Mouse (Mus musculus) intestine, embryonic 16.5 days (tissue): ENCODE measurements around the gene Gan. TPM values are rescaled to one million over a fixed set of nuclear protein-coding genes. Genes with fewer than 3 reads are reported as not detected.

Experiments used
- ATAC-seq: fragments of 200-750 bp; cut with Nextera tagmentation; 2 replicates; pipeline ENCODE4 v1.8.0; 2017; ENCODE audit warnings: moderate TSS enrichment, moderate library complexity
- H3K27ac ChIP-seq: fragments of 300-500 bp; sonication (generic); 2 replicates; pipeline ENCODE4 v1.5.1; 2014; ENCODE audit warnings: mild to moderate bottlenecking, low read length
- H3K27me3 ChIP-seq: fragments of 300-500 bp; sonication (generic); replicated peaks from 2 replicates; pipeline ENCODE4 v1.6.1; 2014; ENCODE audit warnings: low read length, control low read depth, mixed read lengths; ENCODE audit not compliant: control insufficient read depth, insufficient read depth
- H3K36me3 ChIP-seq: fragments of 300-500 bp; sonication (generic); 2 replicates; pipeline ENCODE4 v1.6.1; 2014; ENCODE audit warnings: low read length, control low read depth; ENCODE audit not compliant: control insufficient read depth, insufficient read depth
- H3K4me1 ChIP-seq: fragments of 300-500 bp; sonication (generic); 2 replicates; pipeline ENCODE4 v1.6.1; 2014; ENCODE audit warnings: low read length, control low read depth, mixed read lengths; ENCODE audit not compliant: control insufficient read depth, insufficient read depth
- H3K4me2 ChIP-seq: fragments of 300-500 bp; sonication (generic); 2 replicates; pipeline ENCODE4 v1.6.1; 2014; ENCODE audit warnings: low read depth, low read length, control low read depth
- H3K4me3 ChIP-seq: fragments of 300-500 bp; sonication (generic); 2 replicates; pipeline ENCODE4 v1.5.1; 2014; ENCODE audit warnings: mild to moderate bottlenecking, low read length
- H3K9ac ChIP-seq: fragments of 300-500 bp; sonication (generic); 2 replicates; pipeline ENCODE4 v1.6.1; 2014; ENCODE audit warnings: low read depth, low read length
- H3K9me3 ChIP-seq: fragments of 300-500 bp; sonication (generic); 2 replicates; pipeline ENCODE4 v1.6.1; 2016; ENCODE audit warnings: low read length, control low read depth; ENCODE audit not compliant: control insufficient read depth
- WGBS: fragments of 180-500 bp; shearing (Covaris S2); extraction: QIAGEN DNeasy Blood & Tissue Kit; methylation state at CpG from one replicate; pipeline ENCODE4 v1.1.7; 2014; 5-methylcytosine and 5-hydroxymethylcytosine counted together
- polyA plus RNA-seq: library from polyadenylated mRNA; unstranded; fragments of >200 nt; fragmentation: Nextera tagmentation; extraction: Ambion mirVana; gene quantifications from 2 replicates; pipeline ENCODE4 v1.2.1, GENCODE M21; 2015

The Gan gene
- polyA plus RNA-seq, 1 experiment from 2014 or later: 1.5 TPM

DNA sequence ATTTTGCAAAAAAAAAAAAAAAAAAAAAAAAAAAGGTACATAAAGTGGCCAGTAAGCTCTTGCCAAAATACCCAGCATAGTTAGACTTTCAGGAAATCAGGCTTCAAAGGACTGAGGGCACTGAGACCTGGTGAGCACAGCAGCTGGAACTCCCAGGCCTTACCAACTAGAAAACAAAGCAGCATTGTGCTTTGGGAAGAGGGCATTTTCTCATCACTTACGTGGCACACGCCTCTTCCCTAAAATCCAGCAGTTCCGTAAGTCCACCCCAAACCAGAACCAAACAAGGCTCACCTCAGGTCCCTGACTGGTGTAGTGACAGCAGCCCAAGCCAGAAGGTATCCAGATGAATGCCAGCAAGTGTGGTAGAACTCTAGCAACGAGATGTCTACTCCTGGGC is 45.1 kb downstream of the Gan start:
- H3K9ac ChIP-seq: no peak overlapping the region
- peaks cover 21% of the 10 kb centered on the region for H3K4me1 ChIP-seq
- no peaks in the 10 kb centered on the region for H3K27me3 ChIP-seq
- 88% methylated on average over 4 of the region's 4 CpGs for WGBS
- no peak overlapping the region for H3K4me2 ChIP-seq
- H3K27ac ChIP-seq: no peak overlapping the region
- ATAC-seq: no peak
- peaks cover 7% of the 10 kb centered on the region; the same call in 1 of the 2 replicates for H3K36me3 ChIP-seq
- no peaks in the 10 kb centered on the region for H3K9me3 ChIP-seq
- no peak overlapping the region for H3K4me3 ChIP-seq

DNA sequence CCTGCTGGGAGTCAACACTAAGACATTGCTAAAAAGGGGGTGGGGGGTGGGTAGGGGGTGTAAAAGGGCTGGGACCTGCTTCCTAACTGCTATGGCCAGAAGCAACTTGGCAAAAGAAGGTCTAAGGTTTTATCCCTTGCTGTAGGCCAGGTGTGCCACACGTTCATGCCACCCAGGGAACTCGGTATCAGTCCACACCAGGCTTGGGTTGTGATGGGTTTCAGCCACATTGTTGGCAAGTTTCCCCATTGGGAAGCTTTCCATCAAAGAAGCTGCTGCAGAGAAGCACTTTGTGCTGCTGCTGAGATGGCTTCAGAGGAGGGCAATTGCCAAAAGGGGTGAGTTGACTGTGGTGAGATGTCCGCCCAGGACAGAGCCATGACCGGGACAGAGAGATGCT is 47.9 kb downstream of the Gan start:
- peaks cover 6% of the 10 kb centered on the region for H3K4me1 ChIP-seq
- H3K9me3 ChIP-seq: no peaks in the 10 kb centered on the region
- 81% methylated on average over 4 of the region's 4 CpGs for WGBS
- no peak overlapping the region for H3K27ac ChIP-seq
- H3K9ac ChIP-seq: 0 out of 2 replicates have a peak overlapping the region, but pooled peaks have one; percentile 1
- H3K4me3 ChIP-seq: no peak overlapping the region
- H3K4me2 ChIP-seq: no peak overlapping the region
- no peaks in the 10 kb centered on the region for H3K27me3 ChIP-seq
- peaks cover 7% of the 10 kb centered on the region; the same call in 1 of the 2 replicates for H3K36me3 ChIP-seq
- no peak for ATAC-seq

DNA sequence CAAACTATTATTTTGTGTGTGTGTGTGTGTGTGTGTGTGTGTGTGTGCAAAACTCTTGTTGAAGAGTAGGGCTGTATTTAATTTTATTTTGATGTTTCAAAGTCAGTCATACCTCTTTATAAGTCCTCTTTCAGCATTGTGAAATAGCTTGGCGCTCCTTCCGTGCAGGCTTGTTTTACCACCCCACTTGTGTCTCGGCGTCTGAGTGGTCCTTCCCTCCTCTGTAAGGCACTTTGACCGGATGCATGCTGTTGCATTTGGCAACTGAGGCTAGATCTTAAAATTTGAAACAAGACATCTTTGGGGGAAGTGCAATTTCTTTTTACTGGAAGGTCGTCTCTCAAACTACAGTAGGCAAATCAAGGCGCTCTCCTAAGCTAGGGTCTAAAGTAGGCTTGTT is 48.7 kb downstream of the Gan start:
- 88% methylated on average over 7 of the region's 7 CpGs for WGBS
- H3K4me3 ChIP-seq: no peak overlapping the region
- H3K27me3 ChIP-seq: no peaks in the 10 kb centered on the region
- ATAC-seq: no peak
- H3K9ac ChIP-seq: no peak overlapping the region
- H3K36me3 ChIP-seq: peaks cover 7% of the 10 kb centered on the region; the same call in 1 of the 2 replicates
- H3K4me2 ChIP-seq: no peak overlapping the region
- H3K9me3 ChIP-seq: no peaks in the 10 kb centered on the region
- H3K27ac ChIP-seq: no peak overlapping the region
- H3K4me1 ChIP-seq: no peaks in the 10 kb centered on the region; the same call in 1 of the 2 replicates

DNA sequence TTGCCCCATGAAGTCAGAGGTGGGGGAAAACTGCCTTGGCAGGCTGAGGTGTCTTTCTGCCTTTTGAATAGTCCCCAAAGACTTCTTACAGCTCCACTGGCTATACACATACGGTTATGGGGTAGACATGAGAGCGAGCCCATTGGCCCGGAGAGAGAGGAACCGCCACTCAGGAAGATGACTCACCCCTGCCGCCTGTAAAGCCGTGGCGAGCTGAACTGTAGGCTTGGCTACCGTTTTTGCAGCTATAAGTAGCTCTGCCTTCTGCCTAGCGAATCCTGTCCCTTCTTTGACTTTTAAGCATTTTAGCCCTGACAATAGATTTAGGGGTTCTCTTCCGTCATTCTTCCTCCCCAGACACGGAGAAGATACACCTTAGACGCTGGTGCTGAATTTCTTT is 51.2 kb downstream of the Gan start:
- no peak overlapping the region for H3K27ac ChIP-seq
- no peaks in the 10 kb centered on the region for H3K9me3 ChIP-seq
- 0 out of 2 replicates have a peak, but pooled peaks cover 2% of the 10 kb centered on the region for H3K36me3 ChIP-seq
- no peak overlapping the region for H3K4me3 ChIP-seq
- ATAC-seq: no peak
- no peaks in the 10 kb centered on the region for H3K4me1 ChIP-seq
- no peaks in the 10 kb centered on the region for H3K27me3 ChIP-seq
- H3K9ac ChIP-seq: no peak overlapping the region
- WGBS: 91% methylated on average over 12 of the region's 12 CpGs
- H3K4me2 ChIP-seq: no peak overlapping the region

DNA sequence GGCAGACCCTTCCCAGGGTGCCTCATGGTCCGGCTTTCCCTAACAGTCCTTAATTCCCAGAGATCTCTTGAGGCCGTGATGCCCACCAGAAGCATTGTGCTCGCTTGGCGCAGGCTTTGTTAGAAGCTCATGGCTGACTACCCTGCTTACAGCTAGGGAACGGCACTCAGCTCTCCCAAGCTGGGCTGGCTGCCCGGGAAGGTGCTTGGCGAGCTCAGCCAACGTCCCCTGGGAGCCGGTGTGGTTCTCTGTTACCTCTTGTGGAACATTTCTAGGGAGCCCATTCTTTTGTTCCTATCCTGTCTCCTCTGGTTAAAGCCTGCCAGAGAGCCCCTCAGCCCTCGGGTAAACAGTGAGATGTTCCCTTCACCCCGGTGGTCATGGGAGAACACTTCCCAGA is 54.2 kb downstream of the Gan start:
- Histone ChIP-seq H3K27ac (no peak overlapping the region), H3K36me3 (no peaks in the 10 kb centered on the region; the same call in 1 of the 2 replicates), H3K27me3 (no peaks in the 10 kb centered on the region), H3K9ac (no peak overlapping the region), H3K4me1 (no peaks in the 10 kb centered on the region), H3K4me3 (no peak overlapping the region), H3K4me2 (no peak overlapping the region), H3K9me3 (no peaks in the 10 kb centered on the region)
- ATAC-seq: no peak
- 86% methylated on average over 11 of the region's 11 CpGs for WGBS

DNA sequence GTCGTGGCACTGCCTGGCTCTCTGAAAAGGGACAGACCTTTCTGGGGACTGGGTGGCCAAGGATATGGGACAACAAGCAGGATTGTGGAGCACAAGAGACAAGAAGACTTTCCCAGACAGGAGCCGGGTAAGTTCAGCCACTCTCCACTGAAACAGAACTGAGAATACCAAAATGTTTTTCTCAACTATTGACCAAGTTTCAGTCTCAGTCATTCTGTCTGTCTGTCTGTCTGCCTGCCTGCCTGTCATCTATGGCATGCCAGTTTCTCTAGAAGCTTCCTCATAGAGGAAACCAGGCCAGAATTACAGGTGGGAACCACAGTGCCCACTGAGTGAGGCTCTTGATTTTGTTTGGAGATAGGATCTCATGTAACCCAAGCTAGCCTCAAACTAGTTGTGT is 59.8 kb downstream of the Gan start:
- Histone ChIP-seq H3K9ac (no peak overlapping the region), H3K4me1 (no peaks in the 10 kb centered on the region), H3K4me3 (no peak overlapping the region), H3K27ac (no peak overlapping the region), H3K36me3 (no peaks in the 10 kb centered on the region; the same call in 1 of the 2 replicates), H3K9me3 (no peaks in the 10 kb centered on the region), H3K4me2 (no peak overlapping the region), H3K27me3 (no peaks in the 10 kb centered on the region)
- 91% methylated on average over 2 of the region's 2 CpGs for WGBS
- ATAC-seq: no peak

DNA sequence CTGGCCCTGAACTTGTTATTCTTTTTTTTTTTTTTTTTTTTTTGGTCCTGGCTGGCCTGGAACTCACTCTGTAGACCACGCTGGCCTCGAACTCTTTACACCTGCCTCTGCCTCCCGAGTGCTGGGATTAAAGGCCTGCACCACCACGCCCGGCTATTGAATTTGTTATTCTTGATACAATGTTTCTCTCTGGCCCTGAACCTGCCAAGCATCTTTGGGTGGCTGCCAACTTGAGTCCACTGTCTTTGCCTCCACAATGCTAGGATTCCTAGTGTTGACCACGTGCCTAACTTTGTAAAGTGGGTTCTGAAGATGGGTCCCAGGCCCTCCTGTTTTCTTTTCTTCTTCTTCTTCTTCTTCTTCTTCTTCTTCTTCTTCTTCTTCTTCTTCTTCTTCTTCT is 64.5 kb downstream of the Gan start:
- H3K9ac ChIP-seq: no peak overlapping the region
- ATAC-seq: no peak
- H3K36me3 ChIP-seq: no peaks in the 10 kb centered on the region
- H3K4me3 ChIP-seq: no peak overlapping the region
- H3K27ac ChIP-seq: no peak overlapping the region
- no peaks in the 10 kb centered on the region for H3K27me3 ChIP-seq
- H3K9me3 ChIP-seq: no peaks in the 10 kb centered on the region
- no peak overlapping the region for H3K4me2 ChIP-seq
- 76% methylated on average over 6 of the region's 6 CpGs for WGBS
- no peaks in the 10 kb centered on the region for H3K4me1 ChIP-seq

DNA sequence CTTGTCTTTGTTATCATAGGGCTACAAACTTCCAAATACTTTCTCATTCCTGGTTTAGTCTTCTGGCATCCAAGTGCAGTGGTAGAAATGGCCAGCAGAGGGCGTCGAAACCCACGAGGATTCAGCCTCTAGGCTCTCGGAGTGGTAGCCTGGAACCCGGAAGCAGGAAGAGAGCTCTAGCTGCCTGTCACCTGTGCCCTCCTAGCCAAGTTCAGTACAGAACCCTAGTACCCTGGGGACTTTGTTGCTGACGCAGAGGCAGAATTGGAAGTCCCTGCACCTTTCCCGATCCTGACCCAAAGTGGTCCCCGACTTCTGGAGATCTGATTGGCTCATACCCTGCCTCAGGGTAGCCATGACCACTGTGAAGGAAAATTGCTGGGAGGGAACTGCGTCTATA is 66.7 kb downstream of the Gan start:
- no peaks in the 10 kb centered on the region for H3K9me3 ChIP-seq
- no peaks in the 10 kb centered on the region for H3K27me3 ChIP-seq
- peak overlapping the region; percentile 38 for H3K4me3 ChIP-seq
- peak overlapping the region; percentile 51 for H3K27ac ChIP-seq
- peak overlapping the region; percentile 55 for H3K4me2 ChIP-seq
- peak; percentile 94 for ATAC-seq
- peak overlapping the region; percentile 66 for H3K9ac ChIP-seq
- 11% methylated on average over 9 of the region's 9 CpGs for WGBS
- no peaks in the 10 kb centered on the region for H3K36me3 ChIP-seq
- H3K4me1 ChIP-seq: no peaks in the 10 kb centered on the region

DNA sequence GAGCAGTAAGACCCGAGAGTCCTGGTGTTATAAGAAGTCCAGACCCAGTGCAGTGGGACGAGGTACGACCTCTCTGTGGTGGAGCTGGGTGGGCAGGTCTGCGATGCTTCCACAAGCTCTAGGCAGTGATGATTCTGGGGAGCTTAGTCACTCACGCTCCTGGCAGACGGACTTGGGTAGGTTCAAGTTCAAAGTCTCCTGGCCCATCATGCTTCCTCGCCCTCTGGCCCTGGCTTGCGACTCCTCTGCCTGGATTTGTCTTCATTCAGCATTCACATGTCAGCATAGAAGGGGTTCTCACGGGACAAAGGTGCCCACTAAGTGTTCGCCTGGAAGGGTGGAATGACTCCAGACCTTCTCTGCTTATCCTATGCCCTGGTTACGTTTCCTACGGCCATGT is 68.4 kb downstream of the Gan start:
- WGBS: 87% methylated on average over 12 of the region's 12 CpGs
- Histone ChIP-seq H3K27me3 (no peaks in the 10 kb centered on the region), H3K4me2 (no peak overlapping the region), H3K4me3 (no peak overlapping the region), H3K36me3 (no peaks in the 10 kb centered on the region), H3K9ac (no peak overlapping the region), H3K27ac (no peak overlapping the region), H3K4me1 (no peaks in the 10 kb centered on the region), H3K9me3 (no peaks in the 10 kb centered on the region)
- ATAC-seq: no peak

DNA sequence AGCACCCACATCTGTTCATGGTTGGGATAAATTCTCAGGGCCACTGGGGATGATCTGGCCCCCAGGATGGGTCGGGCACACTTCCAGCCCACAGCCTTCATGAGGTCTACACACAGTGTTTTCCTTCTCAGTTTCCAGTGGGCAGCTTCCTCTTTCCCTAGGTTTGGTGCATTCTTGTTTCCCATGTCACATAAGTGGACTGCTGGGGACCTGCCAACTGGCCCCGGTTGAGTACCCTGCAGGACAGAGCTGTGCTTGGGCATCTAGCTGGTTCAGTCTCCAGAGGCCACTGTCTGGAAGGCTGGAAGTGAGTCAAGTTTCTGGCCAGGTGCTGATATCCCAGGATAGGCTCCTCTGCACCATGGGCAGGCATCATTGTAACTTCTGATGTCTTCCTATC is 69.4 kb downstream of the Gan start:
- H3K4me1 ChIP-seq: no peaks in the 10 kb centered on the region
- H3K4me3 ChIP-seq: no peak overlapping the region
- WGBS: 82% methylated on average over 2 of the region's 2 CpGs
- ATAC-seq: no peak
- H3K9ac ChIP-seq: no peak overlapping the region
- no peak overlapping the region for H3K27ac ChIP-seq
- no peaks in the 10 kb centered on the region for H3K27me3 ChIP-seq
- H3K36me3 ChIP-seq: no peaks in the 10 kb centered on the region
- H3K4me2 ChIP-seq: no peak overlapping the region
- H3K9me3 ChIP-seq: no peaks in the 10 kb centered on the region
